Mouse (Mus musculus) left cerebral cortex, postnatal 36 days (tissue): ENCODE measurements at regions not wholly inside any gene's neighbourhood (a gene's known extent, or its start where the extent isn't known, plus 50 kb on each side); places are given as distances from the start of the nearest gene placed in this dataset.
A peak's percentile ranks its signal among the peaks of the same experiment; 100 is the strongest.

ENCODE experiments used
- DNase-seq, 2 experiments: peaks; one replicate each; pipeline ENCODE4 v3.0.0; 2021 to 2022; ENCODE audit warnings: low spot score in 2 of 2, mixed read lengths in 1 of 2
- intact Hi-C: fragments of 180-260 bp; cut with DNase I; formaldehyde crosslinking; loops from one replicate; pipeline ENCODE4 v1.15.1; 2025

DNA sequence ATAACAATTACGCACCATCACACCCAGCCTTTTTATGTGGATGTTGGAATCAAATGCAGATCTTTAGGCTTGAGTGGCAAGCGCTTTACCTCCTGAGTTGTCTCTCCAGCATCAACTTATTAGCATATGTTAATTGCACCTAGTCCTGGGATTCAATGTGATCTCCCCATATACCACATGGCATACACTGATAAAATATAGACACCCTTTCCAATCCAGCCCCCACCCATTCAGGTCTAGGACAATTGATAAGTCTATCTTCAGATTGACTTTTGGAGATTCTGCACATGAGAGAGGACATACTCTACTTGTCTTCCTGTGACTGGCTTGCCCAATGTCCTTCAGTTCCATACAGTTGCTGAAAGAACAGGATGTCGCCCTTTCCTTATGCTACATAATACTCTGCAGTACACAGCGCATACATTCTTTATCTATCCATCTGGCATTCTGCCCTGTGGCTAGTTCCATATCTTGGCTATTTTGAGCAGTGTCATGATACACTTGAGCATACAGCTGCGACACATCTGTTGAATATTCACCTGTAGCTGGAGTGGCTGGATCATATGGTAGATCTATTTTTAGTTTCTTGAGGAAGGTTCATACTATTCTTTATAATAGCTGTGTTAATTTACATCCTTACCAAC, 120.3 kb downstream of the Gsdmc2 start:
- intact Hi-C loops, result no loop called here
- DNase-seq, result no peak

GRCm38 (mm10) chr15:63722991-63723390, 122.0 kb downstream of the Gsdmc2 start:
- DNase-seq, result no peak
- intact Hi-C loops, result no loop called here

DNA sequence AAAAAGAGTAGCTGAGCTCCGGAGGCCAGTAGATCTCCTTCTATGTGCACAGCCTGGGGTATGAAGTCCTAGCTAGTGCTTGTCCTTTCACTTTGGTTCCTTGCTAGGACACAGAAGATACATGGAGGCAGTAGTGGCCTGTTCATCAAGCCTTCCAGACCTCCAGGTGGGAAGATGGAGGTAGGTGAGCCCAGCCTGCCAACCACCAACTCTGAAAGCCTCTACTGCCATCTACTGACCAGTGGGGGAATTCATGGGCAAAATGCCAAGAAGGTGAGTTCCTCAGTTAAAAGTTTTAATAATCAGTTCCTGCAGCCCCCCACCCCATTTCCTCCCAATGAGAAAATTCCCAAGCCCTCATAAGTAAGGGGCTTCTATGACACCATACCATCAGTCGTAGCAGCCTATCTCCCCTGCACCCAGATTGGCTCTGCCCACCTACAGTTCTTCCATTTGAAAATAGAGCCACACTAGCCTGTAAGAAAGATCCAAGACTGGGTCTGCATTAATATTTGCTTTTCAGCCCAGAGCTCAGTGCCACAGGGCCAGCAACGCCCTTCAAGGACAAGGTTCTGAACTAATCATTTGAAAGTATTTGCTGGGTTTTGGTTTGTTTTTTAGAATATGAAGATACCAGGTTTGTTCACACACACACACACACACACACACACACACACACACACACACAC, 123.2 kb downstream of the Gsdmc2 start:
- intact Hi-C loops, result no loop called here
- DNase-seq, result peak; percentile 25 to 37

DNA sequence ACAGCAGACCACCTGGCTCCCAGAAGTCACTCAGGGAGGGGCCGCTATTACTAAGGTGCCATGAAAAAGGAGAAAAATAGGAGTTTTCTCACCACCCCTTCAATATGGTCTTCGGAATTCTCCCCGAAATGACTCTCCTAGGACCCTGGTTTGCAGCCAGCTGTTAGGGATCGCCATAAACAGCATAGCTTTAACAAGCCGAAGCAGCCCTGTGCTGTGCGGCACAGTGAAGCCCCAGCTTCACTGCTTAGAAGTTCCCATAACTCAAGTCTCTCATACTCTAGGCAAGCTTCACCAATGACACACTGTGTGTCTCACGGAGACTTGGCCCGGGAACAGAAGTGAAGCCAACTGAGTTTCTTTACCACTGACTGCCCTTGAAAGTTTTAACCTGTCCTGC, 127.2 kb downstream of the Gsdmc2 start:
- intact Hi-C loops, result no loop called here
- no peak for DNase-seq

- intact Hi-C loops, result no loop called here
- no peak for DNase-seq
These were observed 131.3 kb downstream of the Gsdmc2 start for GRCm38 (mm10) chr15:63713697-63714096.

DNA sequence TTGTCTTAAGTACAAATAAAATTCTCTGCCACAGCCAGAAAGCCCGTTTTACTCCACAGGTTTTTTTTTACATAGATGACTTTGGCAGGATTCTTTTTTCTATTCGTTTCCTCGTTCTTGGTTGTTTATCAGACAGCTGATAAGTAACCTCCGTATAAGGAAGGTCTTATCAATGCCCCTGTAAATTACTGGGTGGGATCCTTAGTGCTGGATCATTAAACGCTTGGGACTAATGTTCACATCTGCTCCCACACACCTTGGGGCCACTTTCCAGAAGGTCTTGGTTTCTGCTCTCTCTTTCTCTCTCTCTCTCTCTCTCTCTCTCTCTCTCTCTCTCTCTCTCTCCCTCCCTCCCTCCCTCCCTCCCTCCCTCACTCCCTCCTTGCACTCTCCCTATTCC, 134.6 kb downstream of the Gsdmc2 start:
- intact Hi-C loops, result no loop called here
- no peak for DNase-seq

DNA sequence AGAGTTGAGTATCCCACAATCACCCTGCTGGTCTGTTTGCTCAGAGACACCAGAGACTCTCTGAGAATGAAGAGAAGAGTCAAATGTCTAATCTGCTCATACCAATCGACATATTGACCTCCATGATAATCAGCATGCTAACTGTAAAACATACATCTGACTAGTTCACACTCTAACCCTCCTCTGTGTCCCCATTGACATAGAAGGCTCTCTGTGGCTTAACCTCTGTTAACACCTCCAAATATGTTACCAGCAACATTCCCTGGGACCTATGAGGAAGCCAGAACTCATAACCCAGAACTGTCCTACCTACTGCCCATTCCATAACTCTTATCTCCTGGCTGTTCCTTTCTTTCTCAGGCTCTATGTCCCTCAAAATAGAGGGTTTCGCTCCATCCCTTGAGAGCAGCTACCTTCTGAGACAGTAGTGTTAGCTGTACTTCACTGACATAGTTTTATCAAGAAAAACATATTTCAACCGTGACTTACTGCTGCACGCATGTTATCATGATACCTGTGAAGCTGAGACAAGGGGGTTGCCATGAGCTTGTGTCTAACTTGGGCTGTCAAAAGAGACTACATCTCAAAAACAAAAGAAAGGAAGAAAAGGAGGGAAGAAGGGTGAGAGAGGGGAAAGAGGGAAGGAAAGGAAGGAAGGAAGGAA, 135.6 kb downstream of the Gsdmc2 start:
- intact Hi-C loops, result no loop called here

DNA sequence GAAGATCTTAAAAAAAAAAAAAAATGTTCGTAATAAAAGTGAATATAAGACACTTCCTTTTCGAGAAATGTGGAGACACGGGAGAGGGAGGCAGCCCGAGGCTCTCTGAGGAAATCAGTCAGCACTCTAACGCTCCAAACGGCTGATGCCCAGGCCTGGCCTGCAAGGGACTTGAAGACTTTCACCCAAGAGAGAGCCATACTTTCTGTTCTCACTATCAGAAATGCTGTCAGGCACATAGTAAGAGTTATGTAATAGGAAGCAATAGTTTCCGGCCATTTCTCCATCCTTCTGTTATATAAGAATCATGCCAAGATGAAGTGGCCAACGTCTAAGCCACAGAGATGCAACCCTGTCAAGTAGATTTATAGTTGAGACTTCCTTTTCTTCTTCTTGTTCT, 140.3 kb downstream of the Gsdmc2 start:
- no peak for DNase-seq
- intact Hi-C loops, result no loop called here

More for the DNA sequence above, 135.6 kb downstream of the Gsdmc2 start:
- DNase-seq, result no peak

GRCm38 (mm10) chr15:63697831-63698230, 147.1 kb downstream of the Gsdmc2 start:
- intact Hi-C loops, result no loop called here
- DNase-seq, result no peak

DNA sequence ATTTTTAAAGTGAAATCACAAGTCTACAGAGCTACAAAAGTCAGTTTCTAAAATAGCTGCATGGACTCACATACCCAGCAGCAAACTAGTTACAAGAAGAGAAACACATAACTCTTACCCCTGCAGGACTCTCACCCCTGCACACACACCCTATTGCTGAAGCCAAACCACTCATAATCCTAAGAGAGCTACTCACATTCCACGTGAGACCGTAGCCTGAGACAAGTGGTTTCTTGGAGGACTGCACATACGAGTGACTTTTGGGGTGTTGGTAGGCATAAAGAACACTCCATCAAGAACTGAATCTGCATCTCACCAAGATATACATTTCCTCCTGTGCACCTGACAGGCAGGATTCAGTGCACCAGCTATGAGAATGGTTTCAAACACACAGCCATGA, 150.8 kb downstream of the Gsdmc2 start:
- intact Hi-C loops, result no loop called here
- DNase-seq, result no peak

DNA sequence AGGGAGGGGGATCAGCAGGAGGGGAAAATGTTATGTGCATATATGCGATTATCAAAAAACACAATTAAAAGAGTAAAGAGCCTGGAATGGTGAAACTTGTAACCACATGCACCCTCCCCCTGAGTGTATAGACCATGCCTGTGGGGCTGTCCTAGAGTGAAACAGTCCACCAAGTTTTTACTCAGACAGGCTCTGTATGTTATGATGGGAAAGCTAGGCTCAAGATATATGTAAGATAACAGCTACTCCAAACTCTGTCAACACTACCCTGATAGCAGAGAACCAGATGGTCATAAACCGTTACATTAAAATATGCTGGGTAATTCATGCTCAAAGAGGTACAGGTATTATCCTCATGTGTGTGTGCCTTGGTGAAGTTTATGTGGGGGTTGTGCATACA, 151.4 kb downstream of the Gsdmc2 start:
- DNase-seq, result no peak
- intact Hi-C loops, result no loop called here

- DNase-seq, result no peak
These were observed 152.3 kb downstream of the Gsdmc2 start for GRCm38 (mm10) chr15:63692491-63693295.

GRCm38 (mm10) chr15:63689788-63690575, 155.0 kb downstream of the Gsdmc2 start:
- intact Hi-C loops, result no loop called here
- DNase-seq, result no peak

More at GRCm38 (mm10) chr15:63692491-63693295, 152.3 kb downstream of the Gsdmc2 start:
- intact Hi-C loops, result no loop called here

DNA sequence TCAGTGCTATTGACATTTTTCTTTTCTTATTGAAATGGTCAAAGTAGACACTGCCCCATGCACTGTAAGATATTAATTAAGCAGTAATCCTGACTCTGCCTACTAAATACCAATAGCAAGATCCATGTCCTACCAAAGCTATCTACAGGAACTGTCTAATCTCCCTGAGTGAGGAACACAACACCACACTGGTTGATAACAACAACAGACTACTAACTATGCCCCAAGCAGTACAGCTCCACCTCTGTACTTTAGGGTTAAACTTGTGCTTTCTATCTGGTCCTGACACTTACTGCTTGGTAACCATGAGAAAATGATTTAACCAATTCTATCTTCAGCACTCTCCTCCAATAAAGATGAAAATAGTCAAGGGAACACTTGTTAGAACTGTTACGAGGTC, 157.1 kb downstream of the Gsdmc2 start:
- intact Hi-C loops, result no loop called here
- no peak for DNase-seq

GRCm38 (mm10) chr15:63686954-63687562, 157.9 kb downstream of the Gsdmc2 start:
- DNase-seq, result no peak
- intact Hi-C loops, result no loop called here

- DNase-seq, result peak; percentile 10 to 11
- intact Hi-C loops, result no loop called here
These were observed 164.7 kb downstream of the Gsdmc2 start for GRCm38 (mm10) chr15:63679984-63680925.

- intact Hi-C loops, result no loop called here
- no peak for DNase-seq
These were observed 166.1 kb downstream of the Gsdmc2 start for GRCm38 (mm10) chr15:63678921-63679320.

DNA sequence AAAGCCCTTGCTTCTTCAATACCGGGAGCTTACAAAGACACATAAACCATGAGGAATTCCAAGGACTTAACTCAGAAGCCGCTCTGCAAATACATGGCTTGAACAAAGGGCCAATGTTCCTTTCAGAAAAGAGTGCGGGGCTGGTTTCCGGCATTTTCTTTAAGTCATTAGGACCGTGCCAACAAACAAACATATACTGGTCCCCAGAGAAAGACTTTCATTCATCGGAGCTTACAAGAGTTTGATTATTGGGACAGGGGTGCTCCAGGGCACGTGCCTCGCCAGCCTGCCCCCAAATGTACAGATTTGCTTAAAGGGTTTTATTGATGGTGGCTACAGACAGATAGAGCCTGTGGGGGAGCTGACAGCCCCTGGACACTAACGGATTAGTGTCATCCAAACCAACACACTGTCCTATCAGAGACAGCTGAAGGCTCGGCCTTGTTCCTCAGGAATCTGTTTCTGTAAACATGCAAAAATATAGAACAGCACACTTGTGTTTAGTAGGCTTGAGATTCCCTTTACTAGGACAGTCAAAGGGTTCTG, 169.4 kb downstream of the Gsdmc2 start:
- intact Hi-C loops, result no loop called here

More for the DNA sequence above, 169.4 kb downstream of the Gsdmc2 start:
- no peak for DNase-seq
